Mouse (Mus musculus) midbrain, embryonic 16.5 days (tissue): Measurements from ENCODE around the gene Zc3hav1l. TPM values are rescaled to one million over a fixed set of nuclear protein-coding genes. Genes with fewer than 3 reads are reported as not detected.

Experiments
- ATAC-seq: fragments of 200-750 bp; cut with Nextera tagmentation; 2 replicates; pipeline ENCODE4 v1.8.0; 2017; ENCODE audit warnings: moderate TSS enrichment
- H3K27ac ChIP-seq: fragments of 300-500 bp; sonication (generic); 2 replicates; pipeline ENCODE4 v1.5.1; 2014; ENCODE audit warnings: mild to moderate bottlenecking, low read length, mixed read lengths
- H3K27me3 ChIP-seq: fragments of 300-500 bp; sonication (generic); 2 replicates; pipeline ENCODE4 v1.6.1; 2014; ENCODE audit warnings: low read depth, low read length, mixed read lengths; ENCODE audit not compliant: control insufficient read depth, insufficient read depth
- H3K36me3 ChIP-seq: fragments of 300-500 bp; sonication (generic); 2 replicates; pipeline ENCODE4 v1.6.1; 2014; ENCODE audit warnings: mild to moderate bottlenecking, low read length, moderate library complexity, mixed read lengths; ENCODE audit not compliant: control insufficient read depth, insufficient read depth
- H3K4me1 ChIP-seq: fragments of 300-500 bp; sonication (generic); 2 replicates; pipeline ENCODE4 v1.6.1; 2014; ENCODE audit warnings: mild to moderate bottlenecking, low read length, mixed read lengths; ENCODE audit not compliant: control insufficient read depth, insufficient read depth
- H3K4me2 ChIP-seq: fragments of 300-500 bp; sonication (generic); 2 replicates; pipeline ENCODE4 v1.6.1; 2014; ENCODE audit warnings: mild to moderate bottlenecking, low read length, mixed read lengths
- H3K4me3 ChIP-seq: fragments of 300-500 bp; sonication (generic); 2 replicates; pipeline ENCODE4 v1.5.1; 2014; ENCODE audit warnings: low read depth, mild to moderate bottlenecking, low read length, moderate library complexity, mixed read lengths
- H3K9ac ChIP-seq: fragments of 300-500 bp; sonication (generic); 2 replicates; pipeline ENCODE4 v1.6.1; 2014; ENCODE audit warnings: low read depth, low read length, mixed read lengths
- H3K9me3 ChIP-seq: fragments of 300-500 bp; sonication (generic); replicated peaks from 2 replicates; pipeline ENCODE4 v1.6.1; 2014; ENCODE audit warnings: mild to moderate bottlenecking, low read length, mixed read lengths; ENCODE audit not compliant: control insufficient read depth, poor library complexity, severe bottlenecking
- WGBS: fragments of 180-500 bp; shearing (Covaris S2); extraction: QIAGEN DNeasy Blood & Tissue Kit; methylation state at CpG from one replicate; pipeline ENCODE4 v1.1.7; 2014; 5-methylcytosine and 5-hydroxymethylcytosine counted together
- polyA plus RNA-seq: library from polyadenylated mRNA; unstranded; fragments of >200 nt; fragmentation: Nextera tagmentation; extraction: Ambion mirVana; gene quantifications from 2 replicates; pipeline ENCODE4 v1.2.1, GENCODE M21; 2015

Gene Zc3hav1l
- polyA plus RNA-seq, 1 experiment from 2014 or later: 7.0 TPM

DNA sequence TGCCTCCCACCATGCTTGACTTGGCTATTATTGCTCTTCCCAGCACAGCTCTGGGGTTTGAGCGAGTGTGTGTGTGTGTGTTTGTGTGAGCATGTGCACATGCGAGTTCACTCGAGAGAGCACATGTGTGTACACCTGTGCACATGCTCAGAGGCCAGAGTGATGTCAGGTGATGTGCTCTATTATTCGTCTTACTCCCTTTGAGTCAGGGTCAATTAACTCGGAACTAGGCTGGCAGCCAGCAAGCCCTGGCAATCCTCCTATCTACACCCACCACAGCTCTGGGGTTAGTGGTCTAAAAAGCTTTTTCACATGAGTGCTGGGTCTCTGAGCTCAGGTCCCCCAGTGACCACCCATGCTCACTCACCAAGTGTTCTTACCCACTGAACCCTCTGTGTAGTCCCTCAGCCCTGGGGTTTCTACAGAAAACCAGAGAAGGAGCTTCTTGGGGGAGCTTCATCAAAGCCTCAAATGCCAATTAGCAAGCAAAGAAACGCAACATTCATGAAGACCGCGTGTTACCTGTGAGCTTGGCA is 56.7 kb downstream of the Zc3hav1l start:
- no peak overlapping the region for H3K9ac ChIP-seq
- no peaks in the 10 kb centered on the region for H3K36me3 ChIP-seq
- WGBS: 71% methylated on average over 8 of the region's 8 CpGs
- no peak overlapping the region for H3K4me3 ChIP-seq
- no peaks in the 10 kb centered on the region for H3K9me3 ChIP-seq
- H3K4me1 ChIP-seq: peaks cover 23% of the 10 kb centered on the region
- H3K4me2 ChIP-seq: no peak overlapping the region
- no peaks in the 10 kb centered on the region for H3K27me3 ChIP-seq
- H3K27ac ChIP-seq: no peak overlapping the region
- ATAC-seq: no peak

GRCm38 (mm10) chr6:38241508-38241907 is 57.6 kb downstream of the Zc3hav1l start:
- Histone ChIP-seq H3K4me3 (no peak overlapping the region), H3K27me3 (no peaks in the 10 kb centered on the region), H3K9ac (no peak overlapping the region), H3K9me3 (no peaks in the 10 kb centered on the region), H3K36me3 (no peaks in the 10 kb centered on the region), H3K27ac (no peak overlapping the region), H3K4me2 (no peak overlapping the region), H3K4me1 (peaks cover 23% of the 10 kb centered on the region)
- ATAC-seq: no peak
- 80% methylated on average over 4 of the region's 4 CpGs for WGBS

DNA sequence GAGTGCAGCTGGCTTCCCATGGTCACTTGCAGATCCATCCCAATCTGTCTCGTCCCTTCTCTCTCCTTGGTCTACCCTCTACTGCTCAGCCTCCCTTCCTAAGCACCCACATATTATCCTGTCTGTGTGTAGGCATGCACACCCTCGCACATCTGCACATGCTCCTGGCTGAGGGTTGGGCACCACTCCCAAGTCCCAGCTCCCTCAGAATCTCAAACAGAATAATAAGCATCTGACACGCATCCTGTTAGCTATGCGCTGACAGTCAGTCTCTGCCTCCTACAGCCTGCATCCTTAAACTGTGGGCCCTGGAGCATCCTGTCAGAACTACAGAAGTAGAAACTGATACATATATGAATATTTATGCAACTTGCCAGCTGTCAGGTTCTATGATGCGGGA is 58.4 kb downstream of the Zc3hav1l start:
- H3K36me3 ChIP-seq: no peaks in the 10 kb centered on the region
- no peak overlapping the region for H3K4me2 ChIP-seq
- H3K9me3 ChIP-seq: no peaks in the 10 kb centered on the region
- WGBS: 67% methylated on average over 5 of the region's 5 CpGs
- H3K27ac ChIP-seq: 0 out of 2 replicates have a peak overlapping the region, but pooled peaks have one; percentile 19
- no peak overlapping the region for H3K9ac ChIP-seq
- no peak overlapping the region for H3K4me3 ChIP-seq
- no peaks in the 10 kb centered on the region for H3K27me3 ChIP-seq
- peaks cover 23% of the 10 kb centered on the region for H3K4me1 ChIP-seq
- peak; percentile 79 for ATAC-seq

- H3K9ac ChIP-seq: no peak overlapping the region
- WGBS: 70% methylated on average over 4 of the region's 4 CpGs
- H3K27ac ChIP-seq: no peak overlapping the region
- H3K4me1 ChIP-seq: peaks cover 22% of the 10 kb centered on the region
- no peaks in the 10 kb centered on the region for H3K36me3 ChIP-seq
- no peaks in the 10 kb centered on the region for H3K27me3 ChIP-seq
- H3K4me2 ChIP-seq: no peak overlapping the region
- no peaks in the 10 kb centered on the region for H3K9me3 ChIP-seq
- no peak for ATAC-seq
- H3K4me3 ChIP-seq: no peak overlapping the region
Measured at GRCm38 (mm10) chr6:38238382-38238781, 60.7 kb downstream of the Zc3hav1l start.

Other genes with a start within 250 kb of the Zc3hav1l start
- gene Tmem213, start 190.0 kb downstream of the Zc3hav1l start, polyA plus RNA-seq: not detected in 2 replicates
- 0.14 TPM in 1 of 2 replicates, not detected in the other for gene Atp6v0a4, start 174.7 kb downstream of the Zc3hav1l start, polyA plus RNA-seq
- 15.8 and 19.4 TPM in 2 replicates for gene D630045J12Rik, start 45.2 kb downstream of the Zc3hav1l start, polyA plus RNA-seq
- 1.0 and 1.1 TPM in 2 replicates for gene Zc3hav1, start 55.3 kb upstream of the Zc3hav1l start, polyA plus RNA-seq
- gene Ttc26, start 82.2 kb upstream of the Zc3hav1l start, polyA plus RNA-seq: 5.5 and 7.6 TPM in 2 replicates
- 16.4 and 20.3 TPM in 2 replicates for gene Ubn2, start 134.7 kb upstream of the Zc3hav1l start, polyA plus RNA-seq
- gene Fmc1, start 234.2 kb upstream of the Zc3hav1l start, polyA plus RNA-seq: 201 and 204 TPM in 2 replicates